Mouse (Mus musculus): ENCODE measurements at regions not wholly inside any gene's neighbourhood (a gene's known extent, or its start where the extent isn't known, plus 50 kb on each side); places are given as distances from the start of the nearest gene placed in this dataset.

- intact Hi-C loops (cut with DNase I), result no loop called here
These were observed 627.3 kb upstream of the Tmprss15 start for GRCm38 (mm10) chr16:79718230-79718629.

- intact Hi-C loops (cut with DNase I), result no loop called here
These were observed 601.5 kb upstream of the Tmprss15 start for GRCm38 (mm10) chr16:79692444-79692843.

GRCm38 (mm10) chr16:79651162-79651741, 560.4 kb upstream of the Tmprss15 start:
- intact Hi-C loops (cut with DNase I), result no loop called here

GRCm38 (mm10) chr16:79640898-79641297, 550.0 kb upstream of the Tmprss15 start:
- intact Hi-C loops (cut with DNase I), result no loop called here

- intact Hi-C loops (cut with DNase I), result no loop called here
These were observed 536.2 kb upstream of the Tmprss15 start for GRCm38 (mm10) chr16:79627139-79627538.

GRCm38 (mm10) chr16:79611002-79611401, 520.1 kb upstream of the Tmprss15 start:
- intact Hi-C loops (cut with DNase I), result no loop called here

GRCm38 (mm10) chr16:79590891-79591290, 500.0 kb upstream of the Tmprss15 start:
- intact Hi-C loops (cut with DNase I), result no loop called here

- intact Hi-C loops (cut with DNase I), result no loop called here
These were observed 494.8 kb upstream of the Tmprss15 start for GRCm38 (mm10) chr16:79585745-79586144.

- intact Hi-C loops (cut with DNase I), result no loop called here
These were observed 480.0 kb upstream of the Tmprss15 start for GRCm38 (mm10) chr16:79570867-79571266.

GRCm38 (mm10) chr16:79534370-79534769, 443.5 kb upstream of the Tmprss15 start:
- intact Hi-C loops (cut with DNase I), result loop anchor here (10.0 kb wide), 1 partner anchor 370 kb away; no protein-coding TSS in a partner anchor

GRCm38 (mm10) chr16:79492493-79492892, 401.6 kb upstream of the Tmprss15 start:
- intact Hi-C loops (cut with DNase I), result no loop called here

- intact Hi-C loops (cut with DNase I), result no loop called here
These were observed 360.0 kb upstream of the Tmprss15 start for GRCm38 (mm10) chr16:79450871-79451270.

GRCm38 (mm10) chr16:79449732-79450131, 358.8 kb upstream of the Tmprss15 start:
- intact Hi-C loops (cut with DNase I), result no loop called here

- intact Hi-C loops (cut with DNase I), result no loop called here
These were observed 316.5 kb upstream of the Tmprss15 start for GRCm38 (mm10) chr16:79407385-79407784.

GRCm38 (mm10) chr16:79406216-79406615, 315.3 kb upstream of the Tmprss15 start:
- intact Hi-C loops (cut with DNase I), result no loop called here

- intact Hi-C loops (cut with DNase I), result no loop called here
These were observed 313.2 kb upstream of the Tmprss15 start for GRCm38 (mm10) chr16:79404064-79404463.

GRCm38 (mm10) chr16:79400100-79400499, 309.2 kb upstream of the Tmprss15 start:
- intact Hi-C loops (cut with DNase I), result no loop called here

GRCm38 (mm10) chr16:79398476-79398875, 307.6 kb upstream of the Tmprss15 start:
- intact Hi-C loops (cut with DNase I), result no loop called here

- intact Hi-C loops (cut with DNase I), result no loop called here
These were observed 303.5 kb upstream of the Tmprss15 start for GRCm38 (mm10) chr16:79394425-79394824.

GRCm38 (mm10) chr16:79386421-79386820, 295.5 kb upstream of the Tmprss15 start:
- intact Hi-C loops (cut with DNase I), result no loop called here

GRCm38 (mm10) chr16:79350127-79350526, 259.2 kb upstream of the Tmprss15 start:
- intact Hi-C loops (cut with DNase I), result no loop called here

GRCm38 (mm10) chr16:79342453-79342852, 251.6 kb upstream of the Tmprss15 start:
- intact Hi-C loops (cut with DNase I), result no loop called here

- intact Hi-C loops (cut with DNase I), result no loop called here
These were observed 245.5 kb upstream of the Tmprss15 start for GRCm38 (mm10) chr16:79336416-79336815.

GRCm38 (mm10) chr16:79336016-79336415, 245.1 kb upstream of the Tmprss15 start:
- intact Hi-C loops (cut with DNase I), result no loop called here
